Mouse (Mus musculus) liver, adult (tissue): ENCODE measurements around the gene Mettl2.

Experiments
- GATA4 ChIP-seq: IDR thresholded peaks from 2 replicates; pipeline ENCODE4 v1.6.1; 2014; ENCODE audit warnings: mild to moderate bottlenecking, low read length; ENCODE audit not compliant: insufficient replicate concordance

Mettl2 gene

DNA sequence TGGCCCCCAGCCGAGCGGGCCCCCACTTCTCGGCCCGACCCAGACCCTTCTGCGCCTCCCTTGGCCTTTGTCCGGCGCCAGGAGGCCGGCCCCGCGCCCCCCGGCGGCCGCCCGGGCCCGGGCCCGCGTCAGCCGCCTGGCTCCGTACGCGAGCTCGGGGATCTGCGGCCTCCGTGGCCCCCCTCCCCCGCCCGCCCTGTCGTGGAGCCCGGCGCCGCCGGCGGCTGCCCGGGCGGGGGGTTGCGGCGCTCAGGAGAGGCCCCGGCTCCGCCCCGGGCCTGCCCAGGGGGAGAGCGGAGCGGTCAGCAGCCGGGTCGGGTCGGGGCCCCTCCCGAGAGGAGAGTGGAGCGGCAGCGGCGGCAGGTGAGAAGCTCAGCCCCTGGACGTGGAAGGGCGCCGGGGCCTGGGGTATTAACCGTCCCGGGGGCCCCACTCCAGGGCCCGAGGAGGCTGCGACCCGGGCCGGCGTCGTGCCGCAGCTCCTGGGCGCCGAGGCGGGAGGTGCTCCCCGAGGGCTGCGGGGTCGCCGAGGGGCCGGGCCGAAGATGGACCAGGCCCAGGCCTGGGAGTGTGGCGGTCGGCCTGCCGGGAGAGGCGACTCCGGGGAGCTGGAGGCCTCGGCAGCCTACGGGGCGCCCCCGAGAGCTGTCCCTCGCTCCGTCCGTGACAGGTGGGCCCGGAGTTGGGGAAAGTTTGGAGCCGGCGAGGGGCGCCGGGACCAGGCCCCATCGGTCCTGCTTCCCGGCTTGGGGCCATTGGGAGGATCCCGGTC, 55.6 kb downstream of the Mettl2 start:
- TF ChIP-seq GATA4: no peak

DNA sequence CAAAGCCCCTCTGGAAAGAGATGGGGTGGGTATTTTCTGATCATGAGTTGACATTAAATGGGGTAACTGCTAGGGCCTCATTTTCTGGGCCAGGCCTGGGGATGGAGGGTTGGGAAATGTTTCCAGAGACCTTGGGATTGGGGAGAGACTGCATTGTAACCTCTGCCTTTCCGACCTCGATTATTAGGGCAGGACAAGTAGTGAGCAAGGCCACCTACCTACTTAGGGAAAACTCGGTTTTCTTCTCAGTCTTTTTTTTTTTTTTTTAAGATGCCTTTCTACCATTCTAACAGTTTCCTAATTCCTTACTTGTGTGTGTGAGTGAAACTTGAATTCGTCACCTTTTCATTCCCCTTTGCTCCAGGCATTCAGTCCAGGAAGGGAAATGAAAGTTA, 56.2 kb downstream of the Mettl2 start:
- no peak for TF ChIP-seq GATA4

DNA sequence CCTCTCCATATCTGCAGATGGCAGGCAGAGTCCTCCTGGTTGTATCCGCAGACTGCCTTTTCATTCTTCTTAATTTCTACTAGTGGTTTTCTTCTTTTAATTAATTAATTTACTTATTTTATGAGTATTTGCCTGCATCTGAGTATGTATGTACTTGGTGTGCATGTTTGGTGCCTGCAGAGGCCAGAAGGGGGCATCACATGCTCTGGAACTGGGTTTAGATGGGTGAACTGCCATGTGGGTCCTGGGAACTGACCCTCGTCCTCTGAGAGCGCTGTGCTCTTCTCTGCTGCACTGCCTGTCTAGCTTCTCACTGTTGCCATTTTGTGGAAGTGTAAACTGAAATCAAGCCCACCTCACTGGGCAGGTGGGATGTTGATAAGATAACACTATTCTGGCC, 58.5 kb downstream of the Mettl2 start:
- TF ChIP-seq GATA4: no peak
